Mouse (Mus musculus): ENCODE results near the gene Nrtn. TPM values are rescaled to one million over a fixed set of nuclear protein-coding genes. Genes with fewer than 3 reads are reported as not detected.

Gene Nrtn
- polyA plus RNA-seq, 1 experiment from 2014 or later = 5.3 TPM

Other genes with a start within 250 kb of the Nrtn start
- gene Znrf4, start 245.1 kb downstream of the Nrtn start, polyA plus RNA-seq (2014; fragmentation: Nextera tagmentation; extraction: Ambion mirVana) = not detected in 2 replicates
- gene Gm20219, start 203.1 kb downstream of the Nrtn start, polyA plus RNA-seq (2014; fragmentation: Nextera tagmentation; extraction: Ambion mirVana) = 0.44 and 0.70 TPM in 2 replicates
- gene Safb2, start 172.9 kb downstream of the Nrtn start, polyA plus RNA-seq (2014; fragmentation: Nextera tagmentation; extraction: Ambion mirVana) = 64.5 and 75.5 TPM in 2 replicates
- 93.1 and 96.5 TPM in 2 replicates for gene Safb, start 172.7 kb downstream of the Nrtn start, polyA plus RNA-seq (2014; fragmentation: Nextera tagmentation; extraction: Ambion mirVana)
- gene 2410015M20Rik, start 147.8 kb downstream of the Nrtn start, polyA plus RNA-seq (2014; fragmentation: Nextera tagmentation; extraction: Ambion mirVana) = 236 and 248 TPM in 2 replicates
- gene Rpl36, start 144.1 kb downstream of the Nrtn start, polyA plus RNA-seq (2014; fragmentation: Nextera tagmentation; extraction: Ambion mirVana) = 2,108 and 2,211 TPM in 2 replicates
- 87.9 and 92.4 TPM in 2 replicates for gene Lonp1, start 130.6 kb downstream of the Nrtn start, polyA plus RNA-seq (2014; fragmentation: Nextera tagmentation; extraction: Ambion mirVana)
- 0.64 and 0.68 TPM in 2 replicates for gene Catsperd, start 129.4 kb downstream of the Nrtn start, polyA plus RNA-seq (2014; fragmentation: Nextera tagmentation; extraction: Ambion mirVana)
- gene Ranbp3, start 84.2 kb downstream of the Nrtn start, polyA plus RNA-seq (2014; fragmentation: Nextera tagmentation; extraction: Ambion mirVana) = 94.3 and 105 TPM in 2 replicates
- 343 and 358 TPM in 2 replicates for gene Ndufa11, start 39.8 kb downstream of the Nrtn start, polyA plus RNA-seq (2014; fragmentation: Nextera tagmentation; extraction: Ambion mirVana)
- gene Vmac, start 39.5 kb downstream of the Nrtn start, polyA plus RNA-seq (2014; fragmentation: Nextera tagmentation; extraction: Ambion mirVana) = 9.1 and 10.7 TPM in 2 replicates
- gene Dus3l, start 7.2 kb upstream of the Nrtn start, polyA plus RNA-seq (2014; fragmentation: Nextera tagmentation; extraction: Ambion mirVana) = 34.5 and 36.9 TPM in 2 replicates
- 1.6 and 1.8 TPM in 2 replicates for gene Prr22, start 12.7 kb upstream of the Nrtn start, polyA plus RNA-seq (2014; fragmentation: Nextera tagmentation; extraction: Ambion mirVana)
- gene Rfx2, start 73.5 kb upstream of the Nrtn start, polyA plus RNA-seq (2014; fragmentation: Nextera tagmentation; extraction: Ambion mirVana) = 9.0 and 9.5 TPM in 2 replicates
- not detected in 2 replicates for gene Acsbg2, start 116.9 kb upstream of the Nrtn start, polyA plus RNA-seq (2014; fragmentation: Nextera tagmentation; extraction: Ambion mirVana)
- 0.26 TPM in 2 replicates for gene 1700061G19Rik, start 117.9 kb upstream of the Nrtn start, polyA plus RNA-seq (2014; fragmentation: Nextera tagmentation; extraction: Ambion mirVana)
- gene Mllt1, start 177.9 kb upstream of the Nrtn start, polyA plus RNA-seq (2014; fragmentation: Nextera tagmentation; extraction: Ambion mirVana) = 19.2 and 21.3 TPM in 2 replicates
- gene Acer1, start 224.6 kb upstream of the Nrtn start, polyA plus RNA-seq (2014; fragmentation: Nextera tagmentation; extraction: Ambion mirVana) = not detected in 2 replicates
- 181 and 183 TPM in 2 replicates for gene Clpp, start 232.8 kb upstream of the Nrtn start, polyA plus RNA-seq (2014; fragmentation: Nextera tagmentation; extraction: Ambion mirVana)
- 36.3 and 39.9 TPM in 2 replicates for gene Alkbh7, start 239.8 kb upstream of the Nrtn start, polyA plus RNA-seq (2014; fragmentation: Nextera tagmentation; extraction: Ambion mirVana)
- gene Pspn, start 242.5 kb upstream of the Nrtn start, polyA plus RNA-seq (2014; fragmentation: Nextera tagmentation; extraction: Ambion mirVana) = 0.44 TPM in 1 of 2 replicates, not detected in the other

All from liver, embryonic 11.5 days (tissue).